Mouse (Mus musculus): ENCODE data around the gene Slc2a12. TPM values are rescaled to one million over a fixed set of nuclear protein-coding genes. Genes with fewer than 3 reads are reported as not detected.

Gene Slc2a12
- total RNA-seq, 2 experiments from 2014 or later: 15.0 to 22.8 TPM

DNA sequence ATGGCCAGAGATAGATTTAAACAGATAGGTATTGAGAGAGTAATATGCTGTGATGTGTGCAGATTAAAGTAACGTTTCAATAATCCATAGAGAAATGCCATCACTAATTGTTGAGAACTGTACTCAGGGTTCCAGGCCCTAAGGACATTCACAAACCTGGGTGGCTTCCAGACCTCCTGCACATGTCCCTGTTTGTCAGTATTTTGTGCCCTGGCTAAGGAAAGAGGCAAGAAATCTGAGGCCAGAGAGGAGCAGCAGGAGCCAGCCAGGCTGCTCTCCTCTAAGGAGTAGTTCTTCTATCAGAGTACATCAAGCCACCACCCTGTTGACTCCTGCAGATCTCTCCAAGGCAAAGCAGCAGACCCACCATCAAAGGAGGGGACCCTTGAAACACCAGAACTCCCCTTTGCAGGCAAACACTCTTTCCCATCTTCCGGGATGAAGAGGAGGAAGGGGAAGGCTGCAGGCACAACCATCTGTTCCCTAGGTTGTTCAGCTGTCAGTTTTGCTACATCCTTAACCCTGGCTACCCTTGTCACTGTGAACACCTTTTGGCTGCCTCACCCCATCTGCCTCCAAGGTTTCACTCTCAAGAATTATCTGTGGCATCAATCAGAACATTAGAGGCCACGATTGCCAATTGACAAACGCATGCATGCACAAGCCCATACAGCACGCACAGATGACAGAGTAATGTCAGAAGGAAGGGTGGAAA, 15.6 kb downstream of the Slc2a12 start:
- DNase-seq: no peak

DNA sequence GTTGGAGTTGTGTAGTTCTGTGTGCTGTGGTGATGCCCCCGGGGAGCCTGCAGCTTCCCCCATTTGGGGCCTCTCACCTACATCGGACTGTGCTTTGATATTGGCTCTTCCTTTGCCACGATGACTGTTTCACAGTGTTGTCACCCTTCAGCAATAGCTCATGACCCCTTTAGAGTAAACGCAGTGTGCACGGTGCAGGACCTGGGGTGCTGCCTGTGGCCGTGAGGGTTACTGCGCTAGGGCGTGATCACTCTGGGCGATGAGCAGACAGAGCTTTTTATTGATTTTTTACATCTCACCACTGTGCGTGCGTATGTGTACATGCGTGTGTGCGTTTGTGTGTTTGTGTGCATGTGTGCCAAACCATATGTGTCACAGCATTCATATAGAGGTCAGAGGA, 23.7 kb downstream of the Slc2a12 start:
- no peak for DNase-seq

DNA sequence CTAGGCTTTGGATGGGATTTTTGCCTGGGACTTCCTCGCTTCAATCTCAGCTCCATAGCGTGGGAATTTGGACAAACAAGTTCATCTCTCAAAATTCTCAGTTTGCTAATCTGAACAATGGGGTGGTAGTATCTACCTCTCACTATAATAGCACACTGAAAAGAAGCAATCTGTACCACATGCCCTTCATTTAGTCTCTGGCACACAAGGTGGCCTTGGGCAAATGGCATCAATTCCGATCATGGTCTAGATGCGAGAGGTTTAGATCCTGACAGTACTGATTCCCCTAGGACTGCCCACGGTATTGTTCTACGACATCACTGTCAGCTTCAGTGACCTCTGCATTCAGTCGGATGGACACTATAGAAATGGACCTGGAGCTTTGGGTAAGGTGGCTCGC, 29.4 kb downstream of the Slc2a12 start:
- no peak for DNase-seq

DNA sequence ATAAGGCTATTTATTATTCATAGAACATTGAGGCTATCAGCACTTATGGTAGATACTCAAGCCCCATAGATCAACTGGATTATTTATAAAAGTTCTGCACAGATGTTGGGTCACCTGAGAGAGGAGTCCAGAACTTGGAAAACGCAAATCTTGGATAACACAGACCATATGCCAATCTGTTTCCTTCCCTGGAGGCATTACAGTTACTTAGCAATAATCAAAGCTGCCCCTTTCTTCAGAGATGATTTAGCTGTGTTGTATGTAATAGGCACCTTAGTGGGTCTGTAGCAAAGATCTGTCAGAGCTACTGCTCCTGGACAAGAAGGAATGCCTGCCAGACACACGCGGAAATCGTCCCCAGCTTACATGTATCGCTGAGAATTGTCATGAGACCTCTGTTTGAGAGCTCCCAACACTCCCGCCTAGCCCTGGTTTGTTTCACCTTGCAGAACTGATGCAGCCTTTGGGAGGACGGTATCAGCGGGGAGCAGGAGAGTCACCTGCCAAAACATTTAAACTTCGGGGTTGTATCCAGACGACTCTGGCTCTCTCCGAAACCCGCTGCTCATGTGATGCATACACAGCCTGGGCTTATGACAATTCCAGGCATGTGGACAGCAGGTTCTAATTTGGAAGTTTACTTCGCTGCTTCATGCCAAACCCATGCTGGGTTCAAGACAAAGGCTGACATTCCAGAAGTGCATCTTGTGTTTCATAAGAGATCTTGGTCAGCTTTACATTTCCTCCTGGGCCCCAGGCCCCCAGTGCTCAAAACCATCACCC, 31.2 kb downstream of the Slc2a12 start:
- DNase-seq: peak; percentile 25 to 51

DNA sequence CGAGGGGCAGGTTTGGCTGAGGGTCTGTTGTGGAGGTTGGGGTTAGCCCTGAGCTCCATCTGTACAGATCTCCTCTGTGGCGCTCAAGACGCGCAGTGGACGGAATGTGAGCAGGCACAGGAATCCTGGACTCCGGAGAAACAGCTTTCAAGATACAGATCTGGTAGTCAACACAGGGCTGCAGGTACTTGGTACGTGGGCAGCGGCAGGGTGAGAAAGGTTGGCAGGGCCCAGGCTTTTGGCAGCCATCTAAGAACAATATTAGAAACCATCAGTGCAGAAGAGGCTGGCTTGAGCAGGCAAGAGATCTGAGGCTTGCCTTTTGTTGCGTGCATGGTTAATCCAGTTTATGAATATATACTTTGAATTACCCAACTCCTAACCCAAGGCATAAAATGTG, 51.4 kb downstream of the Slc2a12 start:
- no peak for DNase-seq

DNA sequence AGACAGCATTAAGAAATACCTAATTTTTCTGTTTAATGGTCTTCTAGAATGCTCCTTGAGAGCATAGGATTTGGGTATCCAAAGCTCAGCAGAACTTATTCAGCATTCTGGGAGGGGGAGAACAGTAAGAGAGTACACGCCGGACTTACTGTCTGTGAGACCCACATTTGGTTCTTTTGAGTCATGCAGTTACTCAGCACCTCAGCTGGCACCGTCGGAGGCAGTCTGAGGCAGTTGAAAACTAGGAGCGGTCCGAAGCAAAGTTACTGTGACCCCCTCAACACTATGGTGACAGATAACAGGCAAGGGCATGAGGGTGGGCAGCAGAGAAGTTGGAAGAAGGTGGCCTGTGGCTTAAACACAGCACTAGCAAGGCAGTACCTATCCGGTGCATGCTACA, 52.1 kb downstream of the Slc2a12 start:
- no peak for DNase-seq

DNA sequence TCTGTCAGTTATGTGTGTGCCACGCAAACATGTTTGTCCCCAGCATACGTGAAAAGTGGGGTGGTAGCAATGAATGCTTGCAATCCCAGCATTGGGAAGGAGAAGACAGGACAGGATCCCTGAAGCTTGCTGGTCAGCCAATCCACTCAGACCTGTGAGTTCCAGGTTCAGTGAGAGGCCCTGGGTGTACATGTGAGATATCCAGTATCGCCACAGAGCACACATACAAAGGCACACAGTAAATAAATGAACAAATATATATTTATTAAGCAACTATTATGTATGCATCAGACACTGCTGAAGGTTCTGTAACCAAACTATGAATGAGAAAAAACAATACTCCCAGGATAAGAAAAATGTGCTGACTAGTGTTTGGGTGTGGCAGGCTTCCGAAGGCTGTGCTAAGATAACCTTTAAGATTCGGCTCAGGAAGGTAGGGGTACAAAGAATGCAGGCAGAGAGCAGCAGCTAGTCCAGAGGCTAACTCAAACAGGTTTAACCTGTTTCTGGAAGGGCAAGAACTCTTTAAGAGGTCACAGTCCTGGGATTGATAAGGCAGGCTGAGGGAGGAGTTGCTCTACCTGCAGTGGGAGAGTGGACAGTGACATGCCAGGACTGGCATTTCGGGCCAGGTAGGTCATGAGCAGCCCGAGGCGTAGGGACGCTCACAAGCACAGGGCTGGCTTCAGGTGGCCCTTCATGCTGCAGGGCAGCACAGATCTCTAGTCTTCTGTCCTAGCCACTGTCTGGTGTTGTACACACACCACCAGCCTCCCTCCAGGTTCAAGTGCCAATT, 53.5 kb downstream of the Slc2a12 start:
- no peak for DNase-seq

DNA sequence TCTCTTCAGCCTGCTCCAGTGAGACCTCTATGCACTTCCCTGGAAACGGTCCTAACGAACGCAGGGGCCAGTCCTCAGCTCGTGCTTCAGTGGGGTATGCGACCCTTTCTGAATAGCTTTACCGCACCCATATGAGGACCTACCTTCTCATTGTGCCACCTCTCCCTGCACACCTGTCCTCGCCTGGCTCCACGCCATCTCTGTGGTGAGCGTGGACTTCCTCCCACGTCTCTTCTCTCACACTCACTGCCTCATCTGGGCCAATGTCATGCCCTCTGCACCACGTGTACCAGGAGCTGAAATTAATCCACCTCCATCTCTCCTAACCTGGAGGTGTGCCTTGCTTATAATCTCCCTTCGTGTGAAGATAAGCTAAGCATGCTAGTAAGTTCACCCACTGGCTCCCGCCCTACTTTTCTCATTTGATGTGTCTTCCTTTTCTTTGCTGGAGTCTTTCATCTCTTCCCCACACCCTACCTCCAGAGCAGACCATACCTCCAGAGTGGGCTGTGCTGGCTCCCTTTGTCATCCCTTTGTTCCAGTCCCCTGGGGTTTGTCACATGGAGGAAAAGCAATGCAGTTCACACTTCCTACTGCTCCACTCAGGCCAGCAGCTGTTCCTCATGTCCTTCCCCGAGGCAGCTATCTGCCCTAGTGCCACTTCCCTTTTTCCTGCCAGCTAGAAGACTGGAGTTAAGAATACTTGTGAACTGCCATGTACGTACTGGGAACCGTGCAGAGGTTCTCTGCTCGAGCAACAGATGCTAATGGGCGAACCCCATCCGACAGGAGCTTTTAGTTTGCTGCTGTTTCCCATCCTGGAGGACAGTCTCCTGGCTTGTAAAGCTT, 54.9 kb downstream of the Slc2a12 start:
- peak in 1 of 2 experiments; percentile 61 for DNase-seq

DNA sequence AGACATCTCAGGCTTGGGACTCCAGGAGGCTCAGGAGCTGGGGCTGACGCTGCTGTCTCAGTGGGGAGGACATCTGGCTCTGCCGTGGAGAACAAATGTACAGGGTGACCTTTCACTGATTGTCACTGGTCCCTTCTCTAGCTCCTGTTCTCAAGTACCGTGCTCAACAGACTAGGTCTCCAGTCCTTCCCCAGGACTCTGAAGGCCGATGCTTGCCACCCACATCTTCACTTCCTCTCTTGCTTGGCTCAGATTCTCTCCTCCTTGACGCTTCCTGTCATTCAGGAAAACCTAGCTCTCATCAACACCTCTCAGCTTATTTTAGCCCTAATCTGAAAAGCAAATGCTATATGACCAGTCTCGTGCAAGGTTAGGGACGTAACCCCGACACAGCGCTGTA, 56.0 kb downstream of the Slc2a12 start:
- DNase-seq: peak in 1 of 2 experiments; percentile 20

DNA sequence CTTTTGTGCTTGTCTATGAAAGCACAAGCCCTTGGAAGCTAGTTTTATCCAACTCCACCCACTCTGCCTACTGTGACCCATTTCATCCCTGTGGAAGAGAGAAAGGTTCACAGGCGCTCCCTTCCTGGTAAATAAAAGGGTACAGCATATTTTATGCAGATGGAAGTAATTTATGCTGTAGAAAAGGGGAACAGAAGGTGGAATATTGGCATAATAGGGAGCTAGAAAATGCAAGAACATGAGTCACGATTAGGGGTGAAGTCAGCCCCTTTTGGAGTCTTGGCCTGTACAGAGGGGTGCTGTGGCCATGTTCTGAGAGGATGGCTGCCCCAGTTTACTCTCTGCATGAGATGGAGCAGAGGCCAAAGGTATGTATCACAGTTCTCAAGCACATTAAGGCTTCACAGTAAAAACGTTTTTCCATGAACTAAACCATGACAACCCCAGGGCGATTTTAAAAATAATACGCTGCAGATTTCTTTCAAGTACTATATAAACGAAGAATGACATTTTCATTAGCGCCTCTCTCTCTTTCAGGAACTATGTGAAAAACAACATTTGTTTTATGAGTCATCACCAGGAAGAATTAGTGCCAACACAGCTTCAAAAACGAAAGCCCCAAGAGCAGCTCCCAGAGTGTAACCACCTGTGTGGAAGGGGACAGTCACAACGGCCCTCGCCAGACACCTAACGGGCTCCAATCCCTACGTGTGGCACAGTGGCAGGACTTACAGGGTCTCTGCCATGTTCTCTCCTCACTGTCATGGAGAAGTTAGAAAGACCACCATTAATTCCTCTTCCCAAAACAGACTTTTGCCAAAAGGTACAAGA, 56.9 kb downstream of the Slc2a12 start:
- no peak for DNase-seq

DNA sequence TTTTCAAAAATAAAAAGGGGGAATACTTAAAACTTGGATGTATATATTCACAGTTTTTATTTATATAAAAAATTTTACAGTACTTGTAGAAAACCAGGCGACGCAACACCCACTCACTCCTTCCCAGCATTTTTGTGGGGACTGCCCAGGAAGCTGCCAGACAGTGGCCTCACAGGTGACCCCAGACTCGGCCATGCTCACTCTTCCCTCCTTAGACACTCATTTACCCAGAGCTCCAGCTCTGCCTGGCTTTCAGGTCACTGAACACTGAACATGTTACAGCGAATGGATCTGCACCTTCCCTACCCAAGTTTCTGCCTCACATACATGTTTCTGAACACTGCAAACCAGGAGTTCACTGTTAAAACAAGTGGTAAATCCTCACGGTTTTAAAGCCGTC, 59.0 kb downstream of the Slc2a12 start:
- DNase-seq: no peak

DNA sequence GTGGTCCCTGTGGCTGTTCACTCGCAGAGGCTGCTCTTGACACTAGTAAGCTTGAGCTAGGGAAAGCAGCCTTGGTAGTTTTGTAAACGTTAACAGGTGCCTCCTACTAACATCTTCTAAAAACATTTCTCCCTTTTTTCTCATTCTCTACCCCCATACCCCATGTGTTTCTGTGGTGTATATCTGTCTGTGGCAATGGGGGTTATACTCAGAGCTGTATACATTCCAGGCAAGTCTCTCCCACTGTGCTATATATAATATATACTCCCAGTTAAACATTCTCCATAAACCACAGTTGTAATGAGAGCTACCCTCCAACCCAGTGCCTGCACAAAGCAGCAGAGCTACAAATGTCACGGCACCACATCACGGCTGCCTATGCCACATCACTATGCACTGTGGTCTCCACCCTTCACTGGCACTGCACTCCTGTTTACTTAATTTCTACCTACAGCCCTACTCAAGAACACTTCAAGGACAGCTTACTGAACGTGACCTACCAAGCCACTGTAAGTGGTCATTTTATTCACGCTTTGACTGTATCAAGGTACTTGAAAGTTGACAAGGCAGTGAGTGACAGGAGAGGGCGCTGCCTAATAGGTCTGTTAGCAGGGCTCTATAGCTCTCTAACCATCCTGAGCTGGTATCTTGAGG, 63.5 kb downstream of the Slc2a12 start:
- DNase-seq: no peak

DNA sequence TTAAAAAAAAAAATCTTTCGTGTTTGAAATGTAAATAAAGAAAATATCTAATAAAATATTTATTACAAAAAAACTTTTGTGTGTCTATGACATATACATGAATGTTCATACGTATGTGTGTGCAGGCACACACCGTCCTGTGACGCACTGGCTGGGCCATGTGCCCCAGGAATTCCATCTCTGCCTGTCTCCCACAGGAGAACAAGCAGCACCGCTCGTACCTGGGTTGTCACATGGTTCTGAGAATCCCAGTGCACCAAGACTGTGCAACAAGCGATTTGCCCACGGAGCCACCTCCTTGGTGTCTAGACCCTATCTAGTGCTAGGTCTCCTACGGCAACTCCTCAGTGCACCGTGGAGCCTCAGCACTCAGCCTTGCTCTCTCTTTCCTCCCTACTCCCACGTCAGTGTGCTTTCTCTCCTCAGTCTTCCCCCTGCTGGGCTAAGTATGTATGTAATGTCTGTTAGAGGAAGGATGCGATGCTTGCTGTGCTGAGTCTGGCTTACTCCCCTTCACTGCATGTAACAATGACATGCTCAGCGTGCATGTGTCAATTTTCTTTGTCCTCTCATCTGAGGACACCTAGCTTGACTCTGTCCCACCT, 65.5 kb downstream of the Slc2a12 start:
- no peak for DNase-seq

DNA sequence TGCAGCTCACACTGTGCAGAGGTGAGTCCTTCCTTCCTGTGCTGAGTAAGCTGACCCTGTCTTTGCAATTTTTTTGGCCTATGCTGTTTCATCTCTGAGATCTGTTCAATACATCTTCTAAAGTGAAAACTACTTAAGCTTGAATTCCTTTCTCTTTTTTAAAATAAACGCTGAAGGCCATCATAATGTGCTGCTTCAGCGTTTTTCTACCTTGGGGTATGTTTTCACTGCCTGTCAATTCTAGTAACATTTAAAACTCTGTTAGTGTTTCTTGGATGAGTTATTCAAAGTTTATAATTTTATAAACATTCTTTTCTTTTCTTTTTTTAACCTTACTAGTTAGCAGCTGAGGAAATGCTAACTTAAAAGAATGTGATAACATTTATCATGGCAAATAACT, 68.1 kb downstream of the Slc2a12 start:
- DNase-seq: no peak

DNA sequence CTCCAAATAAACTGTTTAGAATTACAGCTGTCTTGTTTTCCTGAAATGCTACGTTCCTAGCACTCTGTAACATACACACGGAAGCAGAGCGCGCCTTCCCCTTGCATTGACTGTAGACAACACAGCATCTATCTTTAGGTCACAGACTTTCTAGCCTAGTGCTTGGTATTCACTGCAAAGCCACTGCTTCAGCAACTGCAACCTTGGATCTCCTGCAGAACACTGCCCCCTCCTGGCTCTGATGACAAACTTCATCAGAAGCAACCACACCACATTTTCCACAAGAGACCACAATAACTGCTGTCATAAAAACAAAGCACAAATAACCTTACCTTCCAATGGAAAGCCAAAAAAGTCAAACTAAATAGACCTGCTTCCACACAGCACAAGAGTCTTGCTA, 69.7 kb downstream of the Slc2a12 start:
- peak; percentile 59 to 70 for DNase-seq

DNA sequence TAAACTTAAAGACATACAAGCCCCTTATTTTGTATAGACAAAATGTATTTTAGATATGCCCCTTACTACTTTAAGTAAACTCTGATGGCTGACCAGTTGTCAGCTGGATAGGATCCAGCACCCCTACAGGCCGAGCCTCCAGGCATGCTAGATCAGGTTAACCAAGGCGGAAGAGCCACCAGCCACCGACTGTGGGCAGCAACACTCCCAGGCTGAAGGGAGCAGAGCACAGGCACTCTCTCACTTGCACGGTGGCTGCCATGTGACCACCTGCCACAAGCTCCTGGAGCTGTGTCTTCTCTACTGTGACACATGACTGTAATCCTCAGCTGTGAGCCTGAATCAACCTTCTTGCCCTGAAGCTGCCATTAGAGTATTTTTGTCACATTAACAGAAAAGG, 73.7 kb downstream of the Slc2a12 start:
- no peak for DNase-seq

DNA sequence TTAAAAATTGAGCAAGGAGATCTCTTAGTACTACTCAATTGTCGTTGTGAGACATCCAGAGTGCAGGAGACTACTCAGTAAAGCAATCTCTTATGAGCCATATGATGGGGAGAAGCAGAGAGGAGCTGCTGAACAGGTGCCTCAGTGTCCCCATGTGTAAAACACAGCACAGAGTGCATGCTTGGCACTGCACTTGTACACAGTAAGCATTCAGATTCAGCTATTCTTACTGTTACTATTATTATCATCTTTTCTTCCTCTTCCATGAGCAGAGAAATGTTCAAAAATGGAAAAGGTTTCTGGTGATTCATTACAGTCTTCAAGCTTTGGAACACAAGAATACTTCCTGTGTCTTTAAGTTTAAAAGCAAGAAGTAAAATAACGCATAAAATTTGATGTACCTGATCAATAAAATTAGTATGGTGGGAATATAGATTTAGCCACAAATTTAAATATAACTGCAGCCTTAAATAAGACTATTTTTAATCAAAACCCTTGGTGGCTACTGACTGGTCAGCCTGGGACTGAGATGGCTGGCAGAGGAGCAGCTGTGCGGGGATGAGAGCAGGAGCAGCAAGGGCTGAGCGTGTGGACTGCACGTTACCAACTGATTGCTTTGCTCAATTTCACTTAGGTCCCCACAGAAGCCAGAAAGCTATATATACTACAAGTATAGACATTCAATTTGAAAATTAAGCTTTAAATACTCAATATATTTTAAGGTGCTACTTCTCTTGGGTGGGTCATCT, 76.1 kb downstream of the Slc2a12 start:
- DNase-seq: no peak

DNA sequence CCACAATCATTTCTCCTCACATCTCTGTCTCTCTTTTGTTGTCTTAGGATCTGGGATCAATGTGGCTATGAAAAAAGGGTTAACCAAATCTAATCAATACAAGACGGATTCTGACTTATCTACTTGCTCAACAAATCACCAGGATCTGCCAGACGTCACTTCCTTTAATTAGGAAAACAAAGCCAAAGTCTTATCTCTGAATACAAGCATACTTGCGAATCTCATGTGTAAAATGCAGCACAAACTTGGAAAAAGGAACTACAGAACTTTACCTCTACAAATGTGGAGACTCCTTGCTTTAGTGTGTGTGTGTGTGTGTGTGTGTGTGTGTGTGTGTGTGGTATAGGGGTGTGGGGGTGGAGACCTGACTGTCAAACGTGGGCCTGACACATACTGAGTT, 80.4 kb downstream of the Slc2a12 start:
- DNase-seq: no peak

DNA sequence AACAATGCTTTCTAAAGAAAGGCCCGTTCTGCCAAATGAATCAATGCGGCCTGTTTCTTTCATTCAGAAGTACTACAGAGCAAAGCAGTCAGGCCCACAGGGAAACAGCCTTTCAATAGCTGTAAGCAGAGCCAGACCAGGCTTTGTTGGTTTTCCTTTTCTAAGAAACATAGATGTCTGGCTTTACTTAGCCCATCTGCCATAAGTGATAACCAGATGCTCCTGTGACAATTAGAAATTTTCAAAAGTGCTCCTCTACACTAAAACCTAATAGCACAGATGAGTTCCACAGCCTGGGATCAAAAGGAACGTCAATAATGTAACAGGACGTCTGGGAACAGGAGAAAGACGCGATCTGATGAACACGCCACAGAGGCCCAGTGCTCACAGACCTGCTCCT, 81.5 kb downstream of the Slc2a12 start:
- no peak for DNase-seq
